17 mouse cellular contexts compared by ENCODE assay signal in the genomic region with DNA sequence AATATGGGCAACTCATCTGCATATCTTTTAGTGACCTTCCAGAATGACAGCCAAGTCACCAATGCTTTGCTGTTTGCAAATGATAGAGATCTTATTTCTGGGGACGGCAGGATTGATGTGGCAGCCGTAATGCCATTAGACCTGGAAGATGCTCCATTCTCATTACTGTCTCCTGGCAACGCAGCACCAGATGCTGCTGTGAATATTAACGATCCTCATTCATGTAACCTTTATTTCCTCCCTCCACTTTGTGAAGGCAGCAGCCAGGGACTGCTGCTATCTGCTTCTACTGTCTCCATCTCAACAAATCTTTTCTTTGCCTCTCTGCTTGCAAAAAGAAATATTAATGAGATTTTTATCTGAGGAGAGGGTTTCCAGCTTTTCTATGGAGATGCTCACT.
DNase-seq lines count a peak whose midpoint lies in the region; ATAC-seq lines count a peak whose summit lies in the region.
"Had no signal": no experiment of that assay in that cellular context is flagged by ENCODE, and none has a peak within 500 bp of the region (broad histone marks: within the 10 kb centered on the region; RNA-seq: fewer than 3 reads in every experiment).

No protein-coding gene starts in this region.

- H3K27ac ChIP-seq in forebrain, embryonic 13.5 days, result no peak overlapping the region
- peak overlapping the region; percentile 36 for H3K27ac ChIP-seq in hindbrain, embryonic 15.5 days (replicated peaks)
- peak overlapping the region; percentile 60 for H3K27ac ChIP-seq in midbrain, embryonic 16.5 days (ENCODE audit: low read length)
- H3K27ac ChIP-seq: heart, adult 2 months; limb, embryonic 12.5 days; liver, embryonic 14.5 days had no signal

- H3K4me1 ChIP-seq in forebrain, embryonic 13.5 days, result peaks cover 9% of the 10 kb centered on the region; the same call in 1 of the 2 replicates
- peaks cover 11% of the 10 kb centered on the region for H3K4me1 ChIP-seq in hindbrain, embryonic 15.5 days (replicated peaks)
- H3K4me1 ChIP-seq in midbrain, embryonic 16.5 days (ENCODE audit: control insufficient read depth, insufficient read depth, low read length), result peaks cover 9% of the 10 kb centered on the region
- H3K4me1 ChIP-seq: limb, embryonic 12.5 days; megakaryocyte, embryonic 14.5 days had no signal

- no peak overlapping the region for H3K4me3 ChIP-seq in forebrain, embryonic 13.5 days
- no peak overlapping the region for H3K4me3 ChIP-seq in hindbrain, embryonic 15.5 days
- no peak overlapping the region for H3K4me3 ChIP-seq in midbrain, embryonic 16.5 days (ENCODE audit: low read depth, low read length)
- H3K4me3 ChIP-seq: heart, adult 2 months; limb, embryonic 12.5 days; megakaryocyte, embryonic 14.5 days had no signal

- H3K27me3 ChIP-seq in forebrain, embryonic 13.5 days, result no peaks in the 10 kb centered on the region
- no peaks in the 10 kb centered on the region for H3K27me3 ChIP-seq in hindbrain, embryonic 15.5 days
- H3K27me3 ChIP-seq in midbrain, embryonic 16.5 days (ENCODE audit: control insufficient read depth, insufficient read depth, low read depth, low read length), result no peaks in the 10 kb centered on the region
- H3K27me3 ChIP-seq: limb, embryonic 12.5 days; megakaryocyte, embryonic 14.5 days had no signal

- H3K4me2 ChIP-seq in forebrain, embryonic 13.5 days, result no peak overlapping the region
- no peak overlapping the region for H3K4me2 ChIP-seq in hindbrain, embryonic 15.5 days
- H3K4me2 ChIP-seq in midbrain, embryonic 16.5 days (ENCODE audit: low read length), result no peak overlapping the region
- H3K4me2 ChIP-seq: limb, embryonic 12.5 days had no signal

- no peaks in the 10 kb centered on the region for H3K9me3 ChIP-seq in forebrain, embryonic 13.5 days (replicated peaks)
- H3K9me3 ChIP-seq in hindbrain, embryonic 15.5 days, result no peaks in the 10 kb centered on the region
- no peaks in the 10 kb centered on the region for H3K9me3 ChIP-seq in midbrain, embryonic 16.5 days (replicated peaks; ENCODE audit: control insufficient read depth, low read length, poor library complexity, severe bottlenecking)
- H3K9me3 ChIP-seq: limb, embryonic 12.5 days had no signal

- peak; percentile 70; the same call in 1 of the 2 replicates for ATAC-seq in forebrain, embryonic 13.5 days
- peak; percentile 86 for ATAC-seq in hindbrain, embryonic 15.5 days (ENCODE audit: low FRiP score, low read depth)
- ATAC-seq in midbrain, embryonic 16.5 days, result peak; percentile 88

- DNase-seq in embryo, embryonic 11 days, result peak; percentile 10
- no peak for DNase-seq in embryo, embryonic 10.5 days (ENCODE audit: low spot score)
- DNase-seq in gastrocnemius, postnatal 10 days, result no peak
- no peak for DNase-seq in lung, adult 18-20 months
- DNase-seq in yolk sac, embryonic 10.5 days (ENCODE audit: low spot score), result no peak
- DNase-seq: cerebellum, adult 11-12 months; gastrocnemius, postnatal 14 days; heart, adult 2 months; kidney, adult 8-10 months; kidney, postnatal 25 days; lung, postnatal 10 days had no signal

- 23% methylated on average over 4 of the region's 4 CpGs for WGBS in forebrain, embryonic 13.5 days
- WGBS in hindbrain, embryonic 15.5 days, result 21% methylated on average over 4 of the region's 4 CpGs
- WGBS in midbrain, embryonic 16.5 days, result 18% methylated on average over 4 of the region's 4 CpGs

- H3K36me3 ChIP-seq in forebrain, embryonic 13.5 days (ENCODE audit: poor library complexity, severe bottlenecking), result no peaks in the 10 kb centered on the region
- H3K36me3 ChIP-seq in hindbrain, embryonic 15.5 days, result no peaks in the 10 kb centered on the region
- no peaks in the 10 kb centered on the region for H3K36me3 ChIP-seq in midbrain, embryonic 16.5 days (ENCODE audit: control insufficient read depth, insufficient read depth, low read length)
- H3K36me3 ChIP-seq: limb, embryonic 12.5 days had no signal

- no peak overlapping the region for H3K9ac ChIP-seq in forebrain, embryonic 13.5 days
- no peak overlapping the region for H3K9ac ChIP-seq in hindbrain, embryonic 15.5 days
- H3K9ac ChIP-seq in midbrain, embryonic 16.5 days (ENCODE audit: low read depth, low read length), result no peak overlapping the region
- H3K9ac ChIP-seq: limb, embryonic 12.5 days; liver, embryonic 14.5 days had no signal
